Mouse (Mus musculus) heart, embryonic 15.5 days (tissue): ENCODE data around the gene Tmem222. TPM values are rescaled to one million over a fixed set of nuclear protein-coding genes. Genes with fewer than 3 reads are reported as not detected.

Experiments
- ATAC-seq: fragments of 200-750 bp; cut with Nextera tagmentation; replicated peaks from 2 replicates; pipeline ENCODE4 v1.8.0; 2017; ENCODE audit warnings: low read depth, moderate TSS enrichment; ENCODE audit not compliant: insufficient number of reproducible peaks, insufficient read depth, low FRiP score
- H3K27ac ChIP-seq: fragments of 300-500 bp; sonication (generic); 2 replicates; pipeline ENCODE4 v1.5.1; 2015; ENCODE audit warnings: mild to moderate bottlenecking, inconsistent platforms
- H3K27me3 ChIP-seq: fragments of 300-500 bp; sonication (generic); 2 replicates; pipeline ENCODE4 v1.6.1; 2015; ENCODE audit warnings: inconsistent platforms
- H3K36me3 ChIP-seq: fragments of 300-500 bp; sonication (generic); 2 replicates; pipeline ENCODE4 v1.6.1; 2015; ENCODE audit warnings: mild to moderate bottlenecking, inconsistent platforms
- H3K4me1 ChIP-seq: fragments of 300-500 bp; sonication (generic); replicated peaks from 2 replicates; pipeline ENCODE4 v1.6.1; 2015; ENCODE audit warnings: inconsistent platforms
- H3K4me2 ChIP-seq: fragments of 300-500 bp; sonication (generic); 2 replicates; pipeline ENCODE4 v1.6.1; 2015; ENCODE audit warnings: inconsistent platforms, mild to moderate bottlenecking, moderate library complexity
- H3K4me3 ChIP-seq: fragments of 300-500 bp; sonication (generic); 2 replicates; pipeline ENCODE4 v1.5.1; 2015; ENCODE audit warnings: mild to moderate bottlenecking, inconsistent platforms
- H3K9ac ChIP-seq: fragments of 300-500 bp; sonication (generic); 2 replicates; pipeline ENCODE4 v1.6.1; 2015; ENCODE audit warnings: mild to moderate bottlenecking, inconsistent platforms
- H3K9me3 ChIP-seq: fragments of 300-500 bp; sonication (generic); replicated peaks from 2 replicates; pipeline ENCODE4 v1.6.1; 2016; ENCODE audit warnings: inconsistent platforms
- WGBS: fragments of 180-500 bp; shearing (Covaris S2); methylation state at CpG from one replicate; pipeline ENCODE4 v1.1.7; 2015; ENCODE audit warnings: mixed read lengths; 5-methylcytosine and 5-hydroxymethylcytosine counted together
- polyA plus RNA-seq: library from polyadenylated mRNA; unstranded; fragments of >200 nt; fragmentation: Nextera tagmentation; extraction: Ambion mirVana; gene quantifications from 2 replicates; pipeline ENCODE4 v1.2.1, GENCODE M21; 2015

The Tmem222 gene
- polyA plus RNA-seq, 1 experiment from 2014 or later = 46.1 TPM

DNA sequence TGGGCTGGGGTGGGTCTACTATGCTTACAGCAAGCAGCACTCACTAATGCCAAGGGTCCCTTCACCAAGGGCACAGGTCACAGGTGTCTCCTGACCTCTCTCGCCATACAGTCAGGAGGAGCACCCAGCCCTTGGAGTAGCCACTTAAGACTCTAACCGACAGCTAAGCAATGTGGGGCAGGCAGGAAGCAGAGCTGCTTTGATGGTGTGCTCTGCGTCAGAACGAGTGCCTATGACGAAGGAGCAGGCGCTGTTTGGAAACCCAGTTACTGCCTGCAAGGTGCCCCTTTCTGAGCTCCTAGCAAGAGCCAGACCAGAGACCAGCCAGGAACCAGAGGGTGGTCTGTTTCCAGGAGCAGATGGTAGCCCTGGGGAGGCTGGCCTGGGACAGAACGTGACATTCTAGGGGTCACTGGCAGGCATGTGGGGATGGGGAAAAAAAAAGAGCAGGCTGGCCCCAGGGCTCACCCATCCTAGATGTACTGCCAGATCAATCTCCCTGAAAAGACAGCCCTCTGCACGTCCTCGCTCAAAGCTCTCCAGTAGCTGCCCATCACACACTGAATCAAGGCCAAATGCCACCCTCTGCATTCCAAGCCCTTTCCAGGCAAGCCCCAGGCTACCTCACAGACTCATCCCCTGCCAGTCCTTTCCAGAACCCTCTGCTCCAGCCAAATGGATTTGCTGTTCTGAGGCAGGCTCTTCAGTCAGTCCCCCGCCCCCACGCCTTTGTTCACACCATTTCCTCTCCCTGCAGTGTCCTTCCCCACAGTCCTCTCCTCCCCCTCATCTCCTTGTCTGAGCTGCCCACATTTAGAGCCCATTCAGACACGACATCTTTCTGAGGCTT is 21.1 kb upstream of the Tmem222 start:
- H3K27ac ChIP-seq = 0 out of 2 replicates have a peak overlapping the region, but pooled peaks have one; percentile 7
- H3K4me3 ChIP-seq = no peak overlapping the region
- no peak overlapping the region for H3K9ac ChIP-seq
- WGBS = 51% methylated on average over 12 of the region's 12 CpGs
- peaks cover 40% of the 10 kb centered on the region for H3K36me3 ChIP-seq
- no peaks in the 10 kb centered on the region for H3K9me3 ChIP-seq
- H3K4me1 ChIP-seq = peaks cover 18% of the 10 kb centered on the region
- H3K4me2 ChIP-seq = no peak overlapping the region
- H3K27me3 ChIP-seq = no peaks in the 10 kb centered on the region
- no peak for ATAC-seq

DNA sequence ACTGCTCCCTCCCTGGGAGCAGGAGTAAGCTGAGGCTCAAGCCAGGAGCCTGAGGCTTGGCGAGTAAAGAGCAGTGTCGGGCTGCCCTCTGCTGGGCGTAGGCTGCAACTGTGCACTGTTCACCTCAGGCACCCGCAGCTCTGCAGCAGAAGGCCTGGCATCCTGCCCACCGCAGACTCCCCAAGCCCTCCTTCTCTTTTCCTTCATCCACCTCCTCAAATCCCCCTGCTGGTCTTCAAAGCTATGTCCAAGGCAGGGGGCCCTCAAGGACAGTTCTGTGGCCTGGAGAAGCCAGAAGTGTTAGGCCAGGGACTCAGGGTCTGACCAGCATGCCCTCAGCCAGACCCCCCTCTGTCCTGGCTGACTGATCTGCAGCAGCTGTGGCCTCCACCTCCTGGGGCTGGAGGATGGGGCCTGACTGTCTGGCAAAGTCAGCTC is 20.2 kb upstream of the Tmem222 start:
- H3K9ac ChIP-seq = no peak overlapping the region
- H3K4me1 ChIP-seq = peaks cover 23% of the 10 kb centered on the region
- no peak overlapping the region for H3K4me3 ChIP-seq
- H3K27ac ChIP-seq = no peak overlapping the region
- no peaks in the 10 kb centered on the region for H3K9me3 ChIP-seq
- no peaks in the 10 kb centered on the region for H3K27me3 ChIP-seq
- H3K4me2 ChIP-seq = no peak overlapping the region
- ATAC-seq = peak; percentile 60
- 2% methylated on average over 5 of the region's 5 CpGs for WGBS
- H3K36me3 ChIP-seq = peaks cover 33% of the 10 kb centered on the region

DNA sequence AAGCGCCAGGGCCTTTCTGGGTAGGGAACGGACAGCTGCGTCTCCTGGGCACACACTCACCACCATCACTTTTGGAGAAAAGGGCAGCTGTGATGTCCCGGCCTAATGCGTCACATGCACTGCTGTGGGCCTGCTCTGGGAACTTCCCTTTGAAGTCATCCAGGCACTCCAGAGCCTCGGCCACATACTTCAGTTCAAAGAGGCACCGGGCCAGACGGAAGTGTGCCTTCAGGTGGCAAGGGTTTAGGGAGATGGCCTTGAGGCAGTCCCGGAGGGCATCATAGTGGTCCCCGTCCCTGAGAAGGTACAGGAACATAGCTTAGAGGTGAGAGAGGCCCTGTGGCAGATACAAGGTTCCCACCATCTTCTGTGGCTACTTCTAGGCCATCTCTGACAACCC is 19.8 kb upstream of the Tmem222 start:
- Histone ChIP-seq H3K4me2 (no peak overlapping the region), H3K4me3 (no peak overlapping the region), H3K27me3 (no peaks in the 10 kb centered on the region), H3K4me1 (peaks cover 23% of the 10 kb centered on the region), H3K27ac (no peak overlapping the region), H3K9ac (no peak overlapping the region), H3K36me3 (peaks cover 34% of the 10 kb centered on the region), H3K9me3 (no peaks in the 10 kb centered on the region)
- no peak for ATAC-seq
- 55% methylated on average over 10 of the region's 10 CpGs for WGBS

DNA sequence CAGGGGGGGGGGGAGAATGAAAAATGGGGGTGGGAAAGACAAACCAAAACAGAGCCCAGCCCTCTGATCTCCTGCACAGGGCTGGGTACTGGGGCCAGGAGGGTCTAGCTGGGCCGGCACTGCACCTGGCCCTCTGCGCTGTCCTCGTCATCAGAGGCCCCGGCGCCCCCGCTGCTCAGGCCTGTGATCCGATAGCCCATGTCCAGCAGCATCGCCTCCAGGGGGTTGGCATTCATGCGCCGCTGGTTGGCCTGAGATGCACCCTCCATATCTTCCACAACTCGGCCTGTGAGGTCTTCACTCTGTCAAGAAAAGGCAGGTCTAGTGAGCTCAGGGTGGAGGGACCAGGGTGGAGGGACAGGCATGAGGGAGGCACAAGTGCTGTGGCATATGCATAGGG is 16.5 kb upstream of the Tmem222 start:
- H3K9ac ChIP-seq = no peak overlapping the region
- no peak overlapping the region for H3K27ac ChIP-seq
- peaks cover 23% of the 10 kb centered on the region; the same call in 1 of the 2 replicates for H3K36me3 ChIP-seq
- ATAC-seq = no peak
- H3K9me3 ChIP-seq = no peaks in the 10 kb centered on the region
- no peak overlapping the region for H3K4me2 ChIP-seq
- H3K27me3 ChIP-seq = no peaks in the 10 kb centered on the region
- H3K4me1 ChIP-seq = peaks cover 23% of the 10 kb centered on the region
- 68% methylated on average over 11 of the region's 11 CpGs for WGBS
- no peak overlapping the region for H3K4me3 ChIP-seq

DNA sequence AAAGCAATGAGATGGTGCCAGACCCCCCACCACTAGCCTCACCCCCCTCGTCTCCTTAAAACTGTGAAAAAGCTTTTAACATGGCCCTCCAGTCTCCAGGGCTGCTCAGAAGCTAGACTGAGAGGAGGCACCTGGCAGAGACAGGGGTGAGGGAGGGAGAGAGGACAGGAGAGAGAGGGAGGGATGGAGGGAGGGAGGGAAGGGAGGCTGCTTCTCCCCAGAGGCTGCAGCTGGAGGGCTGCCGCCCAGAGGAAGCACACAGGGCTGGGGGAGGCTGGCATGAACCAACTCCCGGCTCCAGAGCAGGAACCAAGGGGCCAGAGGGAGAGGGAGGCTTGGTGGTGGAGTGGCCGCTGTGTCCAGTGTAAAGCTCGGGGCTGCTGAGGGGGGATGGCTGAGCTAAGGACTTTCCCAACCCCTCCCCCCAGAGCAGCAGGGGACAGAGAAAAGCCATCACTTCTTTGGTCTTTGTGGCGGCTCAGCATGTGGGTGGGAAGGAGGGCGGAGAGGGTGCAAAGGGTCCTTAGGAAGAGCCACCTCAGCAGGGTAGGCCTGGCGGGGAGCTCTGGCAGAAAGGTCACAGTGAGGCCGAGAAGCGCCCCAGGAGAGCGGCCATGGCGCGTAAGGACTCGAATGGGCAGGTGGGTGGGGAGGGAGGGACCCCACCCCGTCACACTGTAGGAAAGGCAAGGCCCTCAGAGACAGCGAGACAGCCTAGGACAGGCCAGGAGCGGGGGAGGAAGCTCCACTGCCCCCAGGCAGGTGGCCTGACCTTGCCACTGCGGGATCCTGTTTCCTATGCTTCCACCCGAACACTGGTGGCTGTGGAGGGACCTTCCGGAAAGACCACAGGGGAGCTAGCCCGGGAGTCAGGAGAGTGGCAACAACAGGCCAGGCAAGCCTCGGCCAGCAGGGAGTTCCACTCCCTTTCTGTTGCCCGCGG is 15.6 kb upstream of the Tmem222 start:
- Histone ChIP-seq H3K27me3 (no peaks in the 10 kb centered on the region), H3K4me2 (peak overlapping the region; percentile 27; the same call in 1 of the 2 replicates), H3K36me3 (peaks cover 23% of the 10 kb centered on the region; the same call in 1 of the 2 replicates), H3K9me3 (no peaks in the 10 kb centered on the region), H3K9ac (no peak overlapping the region), H3K4me1 (peaks cover 14% of the 10 kb centered on the region), H3K4me3 (no peak overlapping the region), H3K27ac (no peak overlapping the region)
- ATAC-seq = peak; percentile 20
- WGBS = 44% methylated on average over 24 of the region's 24 CpGs

DNA sequence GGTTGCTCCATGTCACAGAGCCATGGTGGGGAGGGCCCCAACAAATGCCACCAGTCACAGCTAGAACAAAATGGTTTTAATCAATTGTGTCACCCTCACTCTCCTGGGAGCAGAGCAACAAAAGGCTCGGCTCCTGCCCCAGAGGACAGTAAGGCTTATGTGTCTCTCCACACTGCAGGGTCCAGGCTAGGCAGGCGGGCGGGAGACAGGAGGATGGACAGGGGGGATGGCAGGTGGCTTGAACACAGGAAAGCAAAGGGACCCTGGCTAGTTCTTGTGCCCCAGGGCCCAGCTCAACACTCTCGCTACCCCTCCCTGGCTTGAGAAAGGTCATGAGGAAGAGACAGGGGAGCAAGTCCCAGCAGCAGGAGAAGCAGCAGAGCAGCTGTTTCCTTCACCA is 14.8 kb upstream of the Tmem222 start:
- no peaks in the 10 kb centered on the region for H3K9me3 ChIP-seq
- no peak overlapping the region for H3K4me3 ChIP-seq
- H3K4me2 ChIP-seq = no peak overlapping the region
- peaks cover 23% of the 10 kb centered on the region; the same call in 1 of the 2 replicates for H3K36me3 ChIP-seq
- ATAC-seq = no peak
- 82% methylated on average over 4 of the region's 4 CpGs for WGBS
- no peaks in the 10 kb centered on the region for H3K27me3 ChIP-seq
- no peak overlapping the region for H3K9ac ChIP-seq
- no peak overlapping the region for H3K27ac ChIP-seq
- peaks cover 7% of the 10 kb centered on the region for H3K4me1 ChIP-seq

DNA sequence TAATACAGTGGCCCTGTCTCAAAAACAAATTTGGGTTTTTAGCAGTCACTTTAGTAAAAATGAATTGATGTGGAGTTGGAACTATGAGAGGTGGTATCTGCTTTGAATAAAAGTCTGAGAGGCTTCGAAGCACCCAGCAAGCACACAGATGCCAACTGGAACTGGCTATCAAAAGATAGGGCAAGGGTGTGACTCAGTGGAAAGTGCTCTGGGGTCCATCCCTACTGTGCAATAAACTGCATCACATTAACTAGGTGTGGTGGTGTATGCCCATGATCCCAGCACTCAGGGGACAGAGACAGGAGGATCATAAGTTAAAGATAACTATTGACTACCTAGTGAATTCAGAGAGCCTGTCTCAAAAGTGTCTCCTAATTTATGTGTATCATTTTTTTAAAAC is 13.7 kb upstream of the Tmem222 start:
- no peak for ATAC-seq

DNA sequence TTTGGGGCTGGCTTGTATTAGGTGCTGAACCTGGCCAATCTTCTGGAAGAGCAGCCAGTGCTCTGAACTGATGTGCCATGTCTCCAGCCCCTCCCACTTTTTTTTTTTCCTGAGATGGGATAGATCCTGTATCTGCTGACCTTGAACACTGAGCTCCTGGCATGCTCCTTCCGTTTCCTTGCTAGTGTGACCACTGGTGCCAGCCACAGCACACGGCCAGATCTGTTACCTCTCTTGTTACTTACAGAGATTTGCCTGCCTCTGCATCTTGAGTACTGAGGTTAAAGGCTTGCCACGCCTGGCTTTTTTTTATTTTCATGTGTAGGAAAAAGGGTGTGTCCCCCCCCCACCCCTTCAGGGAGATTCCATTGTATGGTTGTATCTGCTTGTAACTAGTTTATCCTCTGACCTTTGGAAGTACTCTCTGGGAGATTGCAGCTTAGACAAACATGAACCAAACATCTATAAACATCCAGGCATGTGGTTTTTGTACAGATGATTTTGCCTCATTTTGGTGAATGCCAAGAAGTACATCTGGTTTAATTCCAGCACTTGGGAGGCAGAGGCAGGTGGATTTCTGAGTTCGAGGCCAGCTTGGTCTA is 9.0 kb upstream of the Tmem222 start:
- no peak for ATAC-seq
- H3K4me3 ChIP-seq = no peak overlapping the region
- no peaks in the 10 kb centered on the region for H3K36me3 ChIP-seq
- H3K9ac ChIP-seq = no peak overlapping the region
- no peak overlapping the region for H3K27ac ChIP-seq
- peaks cover 18% of the 10 kb centered on the region for H3K4me1 ChIP-seq
- 76% methylated on average over 4 of the region's 4 CpGs for WGBS
- H3K9me3 ChIP-seq = no peaks in the 10 kb centered on the region
- no peaks in the 10 kb centered on the region for H3K27me3 ChIP-seq
- no peak overlapping the region for H3K4me2 ChIP-seq

More for the DNA sequence above, 13.7 kb upstream of the Tmem222 start:
- Histone ChIP-seq H3K4me1 (peaks cover 6% of the 10 kb centered on the region), H3K9ac (no peak overlapping the region), H3K27ac (no peak overlapping the region), H3K4me3 (no peak overlapping the region), H3K4me2 (no peak overlapping the region), H3K27me3 (no peaks in the 10 kb centered on the region), H3K36me3 (peaks cover 23% of the 10 kb centered on the region; the same call in 1 of the 2 replicates), H3K9me3 (no peaks in the 10 kb centered on the region)
- WGBS = 92% methylated on average over 1 of the region's 1 CpGs

DNA sequence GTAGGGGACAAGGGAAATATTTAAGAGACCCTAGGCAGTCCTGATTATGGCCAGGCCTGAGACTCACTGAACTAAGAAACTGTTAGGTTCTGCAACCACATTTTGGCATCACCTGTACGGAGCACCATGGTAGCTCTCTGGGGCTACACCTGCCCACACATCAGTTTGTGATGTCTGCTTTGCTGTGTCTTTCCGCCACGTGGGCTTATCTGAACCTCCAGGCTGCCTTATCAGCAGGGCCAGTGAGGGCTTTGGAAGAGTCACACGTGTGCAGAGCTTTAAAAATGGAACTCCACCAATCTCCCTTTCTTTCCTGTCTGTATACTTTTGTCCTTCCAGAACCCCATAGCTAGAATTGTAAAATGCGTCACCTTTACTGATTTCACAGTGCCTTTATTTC is 8.4 kb upstream of the Tmem222 start:
- Histone ChIP-seq H3K36me3 (no peaks in the 10 kb centered on the region), H3K27me3 (no peaks in the 10 kb centered on the region), H3K4me3 (no peak overlapping the region), H3K4me1 (peaks cover 23% of the 10 kb centered on the region), H3K27ac (no peak overlapping the region), H3K9ac (no peak overlapping the region), H3K4me2 (no peak overlapping the region), H3K9me3 (no peaks in the 10 kb centered on the region)
- 32% methylated on average over 5 of the region's 5 CpGs for WGBS
- ATAC-seq = no peak

DNA sequence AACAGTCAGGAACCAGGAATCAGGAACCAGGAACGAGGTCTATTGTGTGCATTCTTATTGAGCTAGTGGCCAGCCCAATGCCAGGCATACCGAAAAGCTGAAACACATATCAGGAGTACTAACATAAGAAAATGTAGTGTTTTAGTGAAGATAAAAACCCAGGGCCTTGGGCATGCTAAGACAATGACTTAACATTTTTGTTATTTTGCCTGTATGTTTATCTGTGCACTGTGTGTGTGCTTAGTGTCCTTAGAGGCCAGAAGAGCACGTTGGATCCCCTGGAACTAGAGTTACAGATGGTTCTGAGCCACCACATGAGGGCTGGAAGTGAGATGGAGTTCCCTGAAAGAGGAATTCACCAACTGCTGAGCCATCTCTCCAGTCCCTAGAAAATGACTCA is 7.7 kb upstream of the Tmem222 start:
- Histone ChIP-seq H3K9me3 (no peaks in the 10 kb centered on the region), H3K36me3 (no peaks in the 10 kb centered on the region), H3K27ac (no peak overlapping the region), H3K9ac (no peak overlapping the region), H3K4me1 (peaks cover 25% of the 10 kb centered on the region), H3K27me3 (no peaks in the 10 kb centered on the region), H3K4me2 (no peak overlapping the region), H3K4me3 (no peak overlapping the region)
- WGBS = 74% methylated on average over 3 of the region's 3 CpGs
- no peak for ATAC-seq

DNA sequence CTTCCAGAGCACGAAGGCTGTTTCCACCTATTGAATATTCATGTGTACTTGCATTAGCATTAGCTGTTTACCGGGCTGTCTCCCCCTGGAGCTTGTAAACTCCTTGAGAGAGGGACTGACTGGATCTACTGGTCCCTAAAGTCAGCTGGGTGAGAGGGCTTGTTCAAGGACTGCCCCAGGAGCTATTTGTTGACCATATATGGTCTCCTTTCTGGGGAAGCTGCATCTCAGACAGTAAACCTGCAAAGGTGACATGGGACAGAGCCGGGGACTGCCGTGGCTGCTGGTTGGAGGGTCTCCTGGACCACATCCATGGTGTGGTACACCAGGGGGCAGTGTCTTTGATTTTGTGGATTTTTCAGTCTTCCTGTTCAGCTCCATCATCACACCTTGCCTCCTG is 5.1 kb upstream of the Tmem222 start:
- WGBS = 22% methylated on average over 4 of the region's 4 CpGs
- ATAC-seq = no peak

More for the DNA sequence above, 5.1 kb upstream of the Tmem222 start:
- Histone ChIP-seq H3K27me3 (no peaks in the 10 kb centered on the region), H3K9ac (no peak overlapping the region), H3K27ac (0 out of 2 replicates have a peak overlapping the region, but pooled peaks have one; percentile 52), H3K36me3 (no peaks in the 10 kb centered on the region), H3K4me1 (peaks cover 30% of the 10 kb centered on the region), H3K9me3 (no peaks in the 10 kb centered on the region), H3K4me3 (no peak overlapping the region), H3K4me2 (no peak overlapping the region)
